Mouse (Mus musculus) ES-Bruce4 (cell line): ENCODE measurements at regions not wholly inside any gene's neighbourhood (a gene's known extent, or its start where the extent isn't known, plus 50 kb on each side); places are given as distances from the start of the nearest gene placed in this dataset.

Source experiments
- H3K27ac ChIP-seq: 2 replicates; pipeline ENCODE4 v1.5.1; 2012; ENCODE audit warnings: low read length, inconsistent platforms; ENCODE audit not compliant: insufficient read depth
- H3K27me3 ChIP-seq: 2 replicates; pipeline ENCODE4 v1.6.1; 2012; ENCODE audit warnings: mild to moderate bottlenecking, low read length, inconsistent platforms; ENCODE audit not compliant: control insufficient read depth, poor library complexity, insufficient read depth, severe bottlenecking
- H3K36me3 ChIP-seq: 2 replicates; pipeline ENCODE4 v1.6.1; 2012; ENCODE audit warnings: inconsistent platforms, mild to moderate bottlenecking, low read length, moderate library complexity; ENCODE audit not compliant: control insufficient read depth, poor library complexity, insufficient read depth, severe bottlenecking
- H3K4me1 ChIP-seq: one replicate; pipeline ENCODE4 v1.8.1; 2011; ENCODE audit warnings: low read length; ENCODE audit not compliant: control insufficient read depth, insufficient read depth
- H3K4me3 ChIP-seq: 2 replicates; pipeline ENCODE4 v1.5.1; 2011; ENCODE audit warnings: low read depth, mild to moderate bottlenecking, low read length
- H3K9ac ChIP-seq: 2 replicates; pipeline ENCODE4 v1.6.1; 2012; ENCODE audit warnings: low read depth, mild to moderate bottlenecking, inconsistent platforms; ENCODE audit not compliant: poor library complexity, severe bottlenecking
- H3K9me3 ChIP-seq: replicated peaks from 2 replicates; pipeline ENCODE4 v1.6.1; 2012; ENCODE audit warnings: mild to moderate bottlenecking, low read length, inconsistent platforms; ENCODE audit not compliant: control insufficient read depth, poor library complexity, insufficient read depth, severe bottlenecking
- CTCF ChIP-seq: IDR thresholded peaks from one replicate; pipeline ENCODE4 v1.8.1; 2011; ENCODE audit warnings: low read depth, low read length
- EP300 ChIP-seq: IDR thresholded peaks from 2 replicates; pipeline ENCODE4 v1.6.1; 2011; ENCODE audit warnings: low read depth, low read length; ENCODE audit not compliant: insufficient read depth
- POLR2A ChIP-seq: IDR thresholded peaks from one replicate; pipeline ENCODE4 v1.8.1; 2011; ENCODE audit warnings: low read length; ENCODE audit not compliant: insufficient read depth

DNA sequence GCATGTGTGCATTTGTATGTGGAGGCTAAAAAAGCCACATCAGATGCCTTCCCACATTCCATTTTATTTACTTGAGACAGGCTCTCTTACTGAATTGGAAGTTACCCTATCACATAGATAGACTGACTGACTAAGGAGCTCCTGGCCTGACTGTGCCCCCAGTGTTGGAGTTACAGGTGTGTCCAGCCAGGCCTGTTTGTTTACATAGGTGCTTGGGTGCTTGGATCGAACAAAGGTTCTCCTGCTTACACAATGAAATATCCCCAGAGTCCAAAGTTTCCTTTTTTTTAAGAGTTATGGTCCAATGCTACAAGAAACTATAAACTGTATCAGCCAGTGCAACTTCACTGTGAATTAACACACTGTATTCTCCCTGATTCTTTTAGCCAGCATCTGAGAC lies 472.5 kb downstream of the Klf5 start:
- no peak for TF ChIP-seq EP300
- no peak for TF ChIP-seq POLR2A
- no peak for TF ChIP-seq CTCF
- H3K4me3 ChIP-seq: no peak overlapping the region
- no peak overlapping the region for H3K27ac ChIP-seq
- H3K9ac ChIP-seq: no peak overlapping the region
- H3K36me3 ChIP-seq: no peaks in the 10 kb centered on the region
- H3K4me1 ChIP-seq: no peaks in the 10 kb centered on the region
- no peaks in the 10 kb centered on the region for H3K9me3 ChIP-seq
- no peaks in the 10 kb centered on the region for H3K27me3 ChIP-seq

DNA sequence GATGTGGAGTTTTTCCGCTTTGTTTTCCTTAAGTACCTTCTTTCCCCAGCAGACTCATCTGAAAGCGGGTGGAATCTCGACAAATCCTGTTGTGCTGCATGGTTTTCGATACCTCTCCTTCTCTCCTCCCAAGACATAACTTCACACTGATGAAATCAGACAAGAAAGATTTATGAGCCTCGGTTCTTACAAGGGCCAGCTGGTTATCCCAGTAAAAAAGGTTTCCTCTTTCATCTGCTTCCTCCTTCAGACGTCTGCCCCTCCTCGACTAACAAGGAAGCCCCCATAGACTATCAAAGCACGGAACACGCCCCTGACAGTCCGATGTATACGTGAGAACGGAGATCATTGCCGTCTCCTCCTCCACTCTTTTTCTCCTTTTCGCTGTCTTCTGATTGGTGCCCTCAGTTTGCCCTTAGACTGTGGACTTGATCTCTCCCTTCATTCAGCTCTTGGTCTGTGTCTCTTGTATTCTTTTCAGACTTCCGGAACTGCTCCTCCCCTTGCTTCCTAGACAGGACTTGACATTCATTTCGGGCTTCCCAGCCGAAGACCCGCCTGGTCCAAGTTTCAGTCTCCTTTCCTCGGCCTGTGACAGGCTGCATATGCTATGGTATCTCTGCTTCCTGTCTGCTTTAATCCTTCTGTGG lies 474.4 kb downstream of the Klf5 start:
- Histone ChIP-seq H3K4me3 (no peak overlapping the region), H3K9me3 (no peaks in the 10 kb centered on the region), H3K27ac (no peak overlapping the region), H3K27me3 (no peaks in the 10 kb centered on the region), H3K36me3 (no peaks in the 10 kb centered on the region), H3K4me1 (no peaks in the 10 kb centered on the region), H3K9ac (no peak overlapping the region)
- TF ChIP-seq CTCF: no peak
- no peak for TF ChIP-seq EP300
- no peak for TF ChIP-seq POLR2A

DNA sequence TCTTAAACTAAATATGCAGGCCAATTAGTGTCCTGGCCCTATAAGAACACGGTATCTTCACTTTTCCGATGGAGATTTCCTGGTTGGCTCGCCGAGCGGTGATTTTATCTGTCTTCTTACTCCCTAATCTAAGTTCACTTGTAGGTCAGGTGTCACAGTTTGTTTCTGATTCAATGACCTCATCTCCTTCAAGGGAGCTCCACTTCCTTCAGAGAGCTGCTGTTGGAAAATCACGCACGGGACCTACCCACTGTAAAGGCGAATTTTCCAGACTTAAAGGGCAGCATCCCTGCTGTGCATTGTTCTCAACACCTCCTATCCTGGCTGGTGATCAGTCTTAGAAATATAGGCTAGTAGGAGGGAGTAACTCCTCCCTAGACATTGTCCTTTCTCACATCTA lies 480.0 kb downstream of the Klf5 start:
- Histone ChIP-seq H3K27ac (no peak overlapping the region), H3K4me1 (no peaks in the 10 kb centered on the region), H3K27me3 (no peaks in the 10 kb centered on the region), H3K4me3 (no peak overlapping the region), H3K9ac (no peak overlapping the region), H3K9me3 (no peaks in the 10 kb centered on the region), H3K36me3 (no peaks in the 10 kb centered on the region)
- TF ChIP-seq POLR2A: no peak
- TF ChIP-seq EP300: no peak
- TF ChIP-seq CTCF: no peak

DNA sequence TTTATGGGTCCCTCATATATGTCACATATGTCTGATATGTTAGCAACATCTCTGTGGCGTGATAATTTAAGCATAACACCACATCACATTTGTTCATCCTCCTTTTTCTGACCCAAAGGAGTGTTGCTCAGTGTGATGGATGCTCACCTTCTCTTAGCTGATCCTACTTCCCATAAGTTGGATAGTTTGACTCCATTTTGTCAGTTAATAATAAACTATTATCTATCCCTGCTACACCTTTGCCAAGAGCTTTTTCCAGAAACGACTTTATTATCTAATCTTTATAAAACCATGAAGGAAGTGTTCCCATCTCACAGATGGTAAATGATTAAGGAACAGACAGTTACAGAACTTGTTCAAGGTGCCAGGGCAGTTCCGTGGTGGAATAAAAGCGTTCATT lies 480.5 kb downstream of the Klf5 start:
- H3K4me3 ChIP-seq: no peak overlapping the region
- H3K27me3 ChIP-seq: no peaks in the 10 kb centered on the region
- no peak overlapping the region for H3K27ac ChIP-seq
- no peak for TF ChIP-seq POLR2A
- no peak for TF ChIP-seq EP300
- no peak for TF ChIP-seq CTCF
- H3K36me3 ChIP-seq: no peaks in the 10 kb centered on the region
- no peak overlapping the region for H3K9ac ChIP-seq
- H3K4me1 ChIP-seq: no peaks in the 10 kb centered on the region
- no peaks in the 10 kb centered on the region for H3K9me3 ChIP-seq

GRCm38 (mm10) chr14:99783646-99784045 lies 485.2 kb downstream of the Klf5 start:
- H3K4me3 ChIP-seq: no peak overlapping the region
- no peaks in the 10 kb centered on the region for H3K9me3 ChIP-seq
- H3K36me3 ChIP-seq: no peaks in the 10 kb centered on the region
- H3K27ac ChIP-seq: no peak overlapping the region
- no peak overlapping the region for H3K9ac ChIP-seq
- no peaks in the 10 kb centered on the region for H3K27me3 ChIP-seq
- no peak for TF ChIP-seq EP300
- H3K4me1 ChIP-seq: no peaks in the 10 kb centered on the region

GRCm38 (mm10) chr14:99785106-99785505 lies 486.6 kb downstream of the Klf5 start:
- Histone ChIP-seq H3K4me1 (no peaks in the 10 kb centered on the region), H3K36me3 (no peaks in the 10 kb centered on the region), H3K27me3 (no peaks in the 10 kb centered on the region), H3K9ac (no peak overlapping the region), H3K27ac (no peak overlapping the region), H3K4me3 (no peak overlapping the region), H3K9me3 (no peaks in the 10 kb centered on the region)
- TF ChIP-seq CTCF (no peak), EP300 (no peak), POLR2A (no peak)

DNA sequence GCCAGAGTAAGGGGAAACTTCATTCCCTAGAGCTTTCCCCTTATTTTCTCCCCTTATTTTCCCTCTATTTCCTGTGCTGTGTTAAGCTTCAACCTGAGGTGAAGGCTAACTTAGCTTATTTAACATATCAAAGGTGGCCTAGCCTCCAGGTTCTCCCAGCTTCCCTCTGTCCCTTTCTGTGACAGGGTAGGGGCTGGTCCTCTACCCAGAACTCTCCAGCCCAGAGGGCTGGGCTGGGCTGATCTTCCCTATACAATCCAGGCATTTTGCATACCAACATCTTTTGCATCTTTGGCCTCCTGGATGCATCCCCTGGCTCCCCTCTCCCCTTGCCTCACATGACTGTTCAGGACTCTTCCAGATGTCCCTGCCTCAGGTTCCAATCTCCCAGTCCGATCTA lies 487.9 kb downstream of the Klf5 start:
- Histone ChIP-seq H3K9me3 (no peaks in the 10 kb centered on the region), H3K36me3 (no peaks in the 10 kb centered on the region), H3K27me3 (no peaks in the 10 kb centered on the region), H3K4me1 (no peaks in the 10 kb centered on the region), H3K4me3 (no peak overlapping the region), H3K9ac (no peak overlapping the region), H3K27ac (peak overlapping the region; percentile 95)
- TF ChIP-seq CTCF: no peak
- TF ChIP-seq EP300: no peak; the same call in none of the 2 replicates
- TF ChIP-seq POLR2A: no peak
